In the genomic region with DNA sequence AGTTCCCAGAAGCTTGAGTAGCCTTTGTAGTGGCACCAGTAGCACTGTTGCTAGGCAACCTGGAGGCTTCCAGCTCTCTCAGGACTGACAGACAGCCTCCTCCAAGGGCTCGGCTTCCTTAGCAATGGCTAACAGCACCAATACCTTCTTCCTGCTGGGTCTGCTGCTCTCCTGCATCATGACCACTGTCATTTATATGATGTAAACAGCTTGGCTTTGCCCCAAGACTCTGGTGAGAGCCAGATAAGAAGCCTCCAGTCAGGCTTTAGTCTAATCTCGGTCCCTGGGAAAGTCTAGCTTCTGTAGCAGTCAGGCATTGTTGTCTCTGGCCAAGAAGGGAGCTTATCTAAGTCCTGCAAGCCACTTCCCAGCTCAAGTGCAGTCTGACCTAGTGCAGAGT, we compare ENCODE assay signal across 9 mouse cellular contexts.
DNase-seq lines count a peak whose midpoint lies in the region; ATAC-seq and TF ChIP-seq lines count a peak whose summit lies in the region.
"Had no signal": no experiment of that assay in that cellular context is flagged by ENCODE, and none has a peak within 500 bp of the region (broad histone marks: within the 10 kb centered on the region; RNA-seq: fewer than 3 reads in every experiment).

No protein-coding gene starts in this region.

- H3K4me2 ChIP-seq in liver, embryonic 15.5 days = no peak overlapping the region
- H3K4me2 ChIP-seq: neural tube, embryonic 12.5 days had no signal

- no peaks in the 10 kb centered on the region for H3K27me3 ChIP-seq in heart, embryonic 10.5 days (ENCODE audit: insufficient read depth, poor library complexity, severe bottlenecking)
- H3K27me3 ChIP-seq in liver, embryonic 15.5 days = no peaks in the 10 kb centered on the region; the same call in 1 of the 2 replicates
- H3K27me3 ChIP-seq: neural tube, embryonic 12.5 days had no signal

- intact Hi-C loops in left cerebral cortex, adult 2 months (cut with DNase I) = no loop called here

- TF ChIP-seq CTCF in left cerebral cortex, adult 2 months (IDR thresholded peaks at IDR 0.05) = no peak

- peaks cover 13% of the 10 kb centered on the region for H3K4me1 ChIP-seq in heart, embryonic 10.5 days
- H3K4me1 ChIP-seq in liver, embryonic 15.5 days (replicated peaks) = peaks cover 7% of the 10 kb centered on the region; the same call in 1 of the 2 replicates
- H3K4me1 ChIP-seq: neural tube, embryonic 12.5 days had no signal

- peak; percentile 59 for DNase-seq in embryo, embryonic 10 days (ENCODE audit: low spot score)
- no peak for DNase-seq in embryo, embryonic 9.5 days (ENCODE audit: extremely low spot score)
- DNase-seq in MN1 (ENCODE audit: low spot score) = peak; percentile 85
- DNase-seq in heart, embryonic 10.5 days (ENCODE audit: low spot score) = peak; percentile 93
- DNase-seq in urinary bladder, postnatal 25 days (ENCODE audit: low spot score) = no peak
- DNase-seq in right cerebral cortex, postnatal 36 days (ENCODE audit: low spot score in 2 of 2) = no peak
- DNase-seq in left cerebral cortex, adult 2 months (ENCODE audit: extremely low spot score in 1 of 2, low spot score in 2 of 2) = no peak

- H3K36me3 ChIP-seq in heart, embryonic 10.5 days = no peaks in the 10 kb centered on the region
- no peaks in the 10 kb centered on the region for H3K36me3 ChIP-seq in liver, embryonic 15.5 days (replicated peaks)
- H3K36me3 ChIP-seq: neural tube, embryonic 12.5 days had no signal

- WGBS in heart, embryonic 10.5 days = 8% methylated on average over 2 of the region's 2 CpGs
- WGBS in liver, embryonic 15.5 days (ENCODE audit: insufficient replicate concordance) = 5% methylated on average over 2 of the region's 2 CpGs

- no peak overlapping the region for H3K9ac ChIP-seq in liver, embryonic 15.5 days
- H3K9ac ChIP-seq: neural tube, embryonic 12.5 days had no signal

- no peak overlapping the region for H3K27ac ChIP-seq in heart, embryonic 10.5 days
- H3K27ac ChIP-seq in liver, embryonic 15.5 days (replicated peaks) = no peak overlapping the region
- no peak overlapping the region for H3K27ac ChIP-seq in left cerebral cortex, adult 2 months
- H3K27ac ChIP-seq: neural tube, embryonic 12.5 days had no signal

- no peaks in the 10 kb centered on the region for H3K9me3 ChIP-seq in heart, embryonic 10.5 days
- H3K9me3 ChIP-seq in liver, embryonic 15.5 days (replicated peaks) = no peaks in the 10 kb centered on the region
- H3K9me3 ChIP-seq: neural tube, embryonic 12.5 days had no signal

- no peak overlapping the region for H3K4me3 ChIP-seq in heart, embryonic 10.5 days
- no peak overlapping the region for H3K4me3 ChIP-seq in liver, embryonic 15.5 days (replicated peaks)
- H3K4me3 ChIP-seq in left cerebral cortex, adult 2 months = no peak overlapping the region
- H3K4me3 ChIP-seq: neural tube, embryonic 12.5 days had no signal

- ATAC-seq in liver, embryonic 15.5 days (ENCODE audit: insufficient read depth) = peak; percentile 87

Comparison
In these comparisons a context has a peak if more than half of its experiments do, and no peak if none do; other contexts are left out.
1. DNase-seq: peak in embryo, embryonic 10 days (single experiment), MN1 (single experiment) and heart, embryonic 10.5 days (single experiment); none in embryo, embryonic 9.5 days (single experiment), urinary bladder, postnatal 25 days (single experiment), right cerebral cortex, postnatal 36 days (0 of 2) and left cerebral cortex, adult 2 months (0 of 2).